Mouse (Mus musculus) E14TG2a.4 (cell line): ENCODE measurements around the gene Tnpo2.

Experiments
- CTCF ChIP-seq: conservative IDR thresholded peaks from 2 replicates; pipeline ENCODE4 v1.5.1; 2014; ENCODE audit warnings: low read length
- POU5F1 ChIP-seq: IDR thresholded peaks from 2 replicates; pipeline ENCODE4 v1.6.1; 2014; ENCODE audit warnings: low read length, borderline replicate concordance

GRCm38 (mm10) chr8:85086238-85086637 is 49.5 kb downstream of the Tnpo2 start:
- TF ChIP-seq CTCF (no peak), POU5F1 (no peak)
